Mouse (Mus musculus) liver, postnatal 0 days (tissue): ENCODE measurements at regions not wholly inside any gene's neighbourhood (a gene's known extent, or its start where the extent isn't known, plus 50 kb on each side); places are given as distances from the start of the nearest gene placed in this dataset.

Experiments
- ATAC-seq: fragments of 200-750 bp; cut with Nextera tagmentation; 2 replicates; pipeline ENCODE4 v1.8.0; 2017; ENCODE audit warnings: mild to moderate bottlenecking, moderate library complexity
- DNase-seq: peaks from one replicate; pipeline ENCODE4 v3.0.0-alpha.2; 2016
- H3K27ac ChIP-seq: fragments of 300-500 bp; sonication (generic); 2 replicates; pipeline ENCODE4 v1.5.1; 2014; ENCODE audit warnings: antibody characterized with exemption, moderate library complexity, mild to moderate bottlenecking, low read depth
- H3K27me3 ChIP-seq: fragments of 300-500 bp; sonication (generic); 2 replicates; pipeline ENCODE4 v1.6.1; 2014; ENCODE audit warnings: low read length, control low read depth, mixed read lengths; ENCODE audit not compliant: insufficient read depth
- H3K36me3 ChIP-seq: fragments of 300-500 bp; sonication (generic); replicated peaks from 2 replicates; pipeline ENCODE4 v1.6.1; 2014; ENCODE audit warnings: mild to moderate bottlenecking, control low read depth, low read length, moderate library complexity, mixed read lengths; ENCODE audit not compliant: insufficient read depth
- H3K4me1 ChIP-seq: fragments of 300-500 bp; sonication (generic); 2 replicates; pipeline ENCODE4 v1.6.1; 2014; ENCODE audit warnings: antibody characterized with exemption, mild to moderate bottlenecking, control low read depth; ENCODE audit not compliant: insufficient read depth
- H3K4me2 ChIP-seq: fragments of 300-500 bp; sonication (generic); 2 replicates; pipeline ENCODE4 v1.6.1; 2014; ENCODE audit warnings: low read depth, mild to moderate bottlenecking, low read length, moderate library complexity, mixed read lengths
- H3K4me3 ChIP-seq: fragments of 300-500 bp; sonication (generic); 2 replicates; pipeline ENCODE4 v1.5.1; 2014; ENCODE audit warnings: low read depth, low read length
- H3K9ac ChIP-seq: fragments of 300-500 bp; sonication (generic); replicated peaks from 2 replicates; pipeline ENCODE4 v1.6.1; 2014; ENCODE audit warnings: mild to moderate bottlenecking, moderate library complexity
- H3K9me3 ChIP-seq: fragments of 300-500 bp; sonication (generic); 2 replicates; pipeline ENCODE4 v1.6.1; 2016; ENCODE audit warnings: mild to moderate bottlenecking, control low read depth, low read length, mixed read lengths
- CTCF ChIP-seq: sonication (generic); IDR thresholded peaks from 2 replicates; pipeline ENCODE4 v1.5.1; 2016; ENCODE audit warnings: antibody characterized with exemption, low read depth
- EP300 ChIP-seq: IDR thresholded peaks from 2 replicates; pipeline ENCODE4 v1.6.1; 2016; ENCODE audit warnings: antibody characterized with exemption, low read depth, mild to moderate bottlenecking
- WGBS: fragments of 180-500 bp; shearing (Covaris S2); extraction: QIAGEN DNeasy Blood & Tissue Kit; methylation state at CpG from one replicate; pipeline ENCODE4 v1.1.7; 2014; ENCODE audit not compliant: insufficient replicate concordance; 5-methylcytosine and 5-hydroxymethylcytosine counted together

- H3K4me3 ChIP-seq: no peak overlapping the region
- no peaks in the 10 kb centered on the region for H3K9me3 ChIP-seq
- WGBS: 75% methylated on average over 13 of the region's 13 CpGs
- no peak for DNase-seq
- H3K27ac ChIP-seq: no peak overlapping the region
- no peaks in the 10 kb centered on the region for H3K27me3 ChIP-seq
- H3K36me3 ChIP-seq: no peaks in the 10 kb centered on the region
- no peak for ATAC-seq
- no peak overlapping the region for H3K9ac ChIP-seq
- no peak overlapping the region for H3K4me2 ChIP-seq
- H3K4me1 ChIP-seq: no peaks in the 10 kb centered on the region
- TF ChIP-seq CTCF (no peak), EP300 (no peak)
Observed at GRCm38 (mm10) chr10:111666963-111667362, 160.9 kb downstream of the Phlda1 start.

DNA sequence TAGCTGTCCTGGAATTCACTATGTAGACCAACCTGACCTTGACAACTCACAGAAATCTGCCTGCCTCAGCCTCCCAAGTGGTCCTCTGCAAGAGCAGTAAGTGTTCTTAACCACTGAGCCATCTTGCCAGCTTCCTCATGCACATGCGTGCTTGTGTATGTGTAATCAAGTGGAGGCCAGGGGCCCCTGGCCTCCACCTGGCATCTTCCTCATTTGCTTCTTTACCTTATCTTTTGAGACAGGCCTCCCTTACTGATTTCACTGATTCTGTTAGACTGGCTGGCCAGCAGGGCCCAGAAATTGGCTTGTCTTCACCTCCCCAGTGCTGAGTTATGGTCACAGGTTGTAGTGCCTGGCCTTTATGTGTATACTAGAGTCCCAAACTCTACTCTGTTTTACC, 162.6 kb downstream of the Phlda1 start:
- H3K36me3 ChIP-seq: no peaks in the 10 kb centered on the region
- no peaks in the 10 kb centered on the region for H3K9me3 ChIP-seq
- no peak overlapping the region for H3K27ac ChIP-seq
- H3K4me3 ChIP-seq: no peak overlapping the region
- DNase-seq: no peak
- 0 out of 2 replicates have a peak, but pooled peaks have one; percentile 32 for TF ChIP-seq EP300
- TF ChIP-seq CTCF: no peak
- 50% methylated on average over 1 of the region's 1 CpGs for WGBS
- peaks cover 8% of the 10 kb centered on the region for H3K4me1 ChIP-seq
- ATAC-seq: peak; percentile 49
- no peak overlapping the region for H3K9ac ChIP-seq
- no peak overlapping the region for H3K4me2 ChIP-seq
- H3K27me3 ChIP-seq: no peaks in the 10 kb centered on the region

GRCm38 (mm10) chr10:111669658-111670057, 163.6 kb downstream of the Phlda1 start:
- no peak for ATAC-seq
- no peak overlapping the region for H3K9ac ChIP-seq
- 68% methylated on average over 6 of the region's 6 CpGs for WGBS

DNA sequence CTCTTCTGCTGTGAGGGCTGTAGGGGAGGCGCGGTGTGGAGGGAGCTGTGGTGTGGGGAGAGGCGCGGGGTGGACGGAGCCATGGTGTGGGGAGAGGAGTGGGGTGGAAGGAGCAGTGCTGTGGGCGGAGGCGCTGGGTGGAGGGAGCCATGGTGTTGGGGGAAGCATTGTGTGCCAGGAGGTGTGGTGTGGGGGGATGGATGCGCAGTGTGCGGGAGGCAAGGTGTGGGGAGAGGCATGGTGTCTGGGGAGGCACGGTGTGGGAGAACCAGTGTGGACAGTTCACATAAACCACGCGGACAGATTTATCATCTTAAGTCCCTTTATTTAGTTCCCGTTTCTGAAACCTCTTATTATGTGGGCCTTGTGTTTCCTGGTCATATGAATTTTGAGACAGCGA, 164.6 kb downstream of the Phlda1 start:
- Histone ChIP-seq H3K4me3 (no peak overlapping the region), H3K36me3 (no peaks in the 10 kb centered on the region), H3K9me3 (no peaks in the 10 kb centered on the region), H3K4me2 (no peak overlapping the region), H3K4me1 (peaks cover 8% of the 10 kb centered on the region), H3K27ac (no peak overlapping the region), H3K27me3 (no peaks in the 10 kb centered on the region), H3K9ac (no peak overlapping the region)
- ATAC-seq (no peak), DNase-seq (no peak)
- 79% methylated on average over 14 of the region's 14 CpGs for WGBS
- TF ChIP-seq CTCF (no peak), EP300 (no peak)

More at GRCm38 (mm10) chr10:111669658-111670057, 163.6 kb downstream of the Phlda1 start:
- H3K4me1 ChIP-seq: peaks cover 8% of the 10 kb centered on the region
- no peak overlapping the region for H3K4me3 ChIP-seq
- no peak overlapping the region for H3K4me2 ChIP-seq
- no peak for DNase-seq
- no peaks in the 10 kb centered on the region for H3K27me3 ChIP-seq
- H3K27ac ChIP-seq: no peak overlapping the region
- TF ChIP-seq EP300: no peak
- TF ChIP-seq CTCF: no peak
- no peaks in the 10 kb centered on the region for H3K36me3 ChIP-seq
- no peaks in the 10 kb centered on the region for H3K9me3 ChIP-seq

DNA sequence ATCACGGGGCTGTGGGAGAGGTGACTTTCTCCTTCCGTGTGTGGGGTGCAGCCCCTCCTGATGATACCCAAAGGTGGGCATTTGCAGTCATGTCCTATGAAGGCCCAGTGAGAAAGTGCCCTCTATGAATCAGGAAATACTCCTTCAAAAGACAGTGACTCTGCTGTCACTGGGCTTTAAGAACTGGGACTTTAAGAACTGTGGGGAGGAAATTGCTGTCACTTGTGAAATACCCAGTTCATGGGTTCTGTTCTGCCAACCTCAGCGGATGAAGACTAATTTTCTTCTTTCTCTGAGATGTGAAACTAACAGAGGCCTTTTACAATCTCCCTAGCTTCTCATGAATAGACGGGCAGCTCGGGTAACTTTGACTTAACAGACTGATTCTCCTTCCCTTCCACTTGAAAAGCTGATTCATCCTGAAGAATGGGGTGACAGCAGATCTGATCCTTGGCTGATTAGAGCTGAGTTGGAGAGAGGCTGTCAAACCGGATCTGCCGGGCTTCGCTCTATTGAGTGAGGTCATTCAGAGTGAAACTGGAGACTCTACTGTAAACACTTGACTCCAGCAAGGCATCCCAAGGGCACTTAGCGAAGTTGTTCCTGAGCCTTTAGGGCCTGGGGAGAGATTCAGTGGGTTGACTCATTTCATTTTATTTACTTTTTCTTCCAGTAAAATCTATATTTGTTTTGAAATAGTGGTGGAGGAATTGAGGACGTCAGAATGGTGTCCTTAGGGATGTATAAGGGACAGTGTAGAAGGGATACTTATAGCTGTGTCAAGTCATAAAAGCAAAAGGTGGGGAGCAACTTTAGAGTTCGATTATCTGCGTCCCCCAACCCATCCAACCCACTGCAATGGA, 166.6 kb downstream of the Phlda1 start:
- Histone ChIP-seq H3K4me1 (peaks cover 13% of the 10 kb centered on the region), H3K27me3 (no peaks in the 10 kb centered on the region), H3K9me3 (no peaks in the 10 kb centered on the region), H3K9ac (no peak overlapping the region), H3K4me2 (no peak overlapping the region), H3K36me3 (no peaks in the 10 kb centered on the region), H3K27ac (peak overlapping the region; percentile 1; the same call in 1 of the 2 replicates), H3K4me3 (no peak overlapping the region)
- DNase-seq (no peak), ATAC-seq (peak; percentile 44)
- 32% methylated on average over 12 of the region's 12 CpGs for WGBS
- TF ChIP-seq EP300 (no peak), CTCF (no peak)

- no peak overlapping the region for H3K4me2 ChIP-seq
- TF ChIP-seq EP300 (no peak), CTCF (no peak)
- no peaks in the 10 kb centered on the region for H3K9me3 ChIP-seq
- ATAC-seq: no peak
- no peaks in the 10 kb centered on the region for H3K36me3 ChIP-seq
- peaks cover 13% of the 10 kb centered on the region for H3K4me1 ChIP-seq
- H3K27ac ChIP-seq: no peak overlapping the region
- no peak overlapping the region for H3K4me3 ChIP-seq
- H3K27me3 ChIP-seq: no peaks in the 10 kb centered on the region
- DNase-seq: no peak
- H3K9ac ChIP-seq: no peak overlapping the region
Observed at GRCm38 (mm10) chr10:111673317-111673610, 167.2 kb downstream of the Phlda1 start.
